Mouse (Mus musculus) adrenal gland, postnatal 4 days (tissue): ENCODE results near the gene Abcg2. TPM values are rescaled to one million over a fixed set of nuclear protein-coding genes. Genes with fewer than 3 reads are reported as not detected.
"Not testable (repeated sequence)": the region's sequence is repeated elsewhere in the genome, so short reads cannot be mapped to it uniquely, and the experiment has no call there.

Experiments
- DNase-seq, 2 experiments: peaks; one replicate each; pipeline ENCODE4 v3.0.0; 2021 to 2022; ENCODE audit warnings: low spot score in 2 of 2, mixed read lengths in 2 of 2
- long read RNA-seq, 2 experiments: library from polyadenylated mRNA; stranded (forward); transcript quantifications; one replicate each; pipeline ENCODE4 v2.0.0; 2021
- total RNA-seq, 2 experiments: library from RNA; stranded (reverse); gene quantifications; 2 replicates each; pipeline ENCODE4 v1.2.3; 2021

Abcg2 gene
- 10 to 100 TPM; 60.4 to 66.8 TPM for total RNA-seq
- long read RNA-seq, experiment 1, full-length matches to known transcripts: 28 of 37 reads
- long read RNA-seq, experiment 1, partial matches to known transcripts: 1 of 37 reads
- long read RNA-seq, experiment 1, other reads (novel, unspliced or antisense): 8 of 37 reads
- long read RNA-seq, experiment 2, full-length matches to known transcripts: 39 of 52 reads
- long read RNA-seq, experiment 2, partial matches to known transcripts: 4 of 52 reads
- long read RNA-seq, experiment 2, other reads (novel, unspliced or antisense): 9 of 52 reads

DNA sequence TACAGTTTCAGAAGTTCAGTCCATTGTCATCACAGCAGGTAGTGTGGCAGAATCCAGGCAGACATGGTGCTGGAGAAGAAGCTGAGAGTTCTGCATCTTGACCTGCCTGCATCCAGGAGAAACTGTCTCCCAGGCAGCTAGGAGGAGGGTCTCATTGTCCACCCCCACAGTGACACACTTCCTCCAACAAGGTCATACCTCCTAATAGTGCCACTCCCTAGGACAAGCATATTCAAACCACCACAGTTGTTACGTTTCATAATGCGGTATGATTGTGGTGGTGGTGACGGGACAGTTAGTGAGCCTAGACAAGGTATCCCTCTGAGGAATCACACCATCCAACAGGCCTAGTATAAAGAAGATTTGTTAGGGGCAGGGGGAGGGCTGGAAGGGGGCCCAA, at the start of gene Abcg2:
Abcg2 (plus strand) TSS at position 301 of the 400 bp plus-strand sequence.
- not testable (repeated sequence) for DNase-seq

DNA sequence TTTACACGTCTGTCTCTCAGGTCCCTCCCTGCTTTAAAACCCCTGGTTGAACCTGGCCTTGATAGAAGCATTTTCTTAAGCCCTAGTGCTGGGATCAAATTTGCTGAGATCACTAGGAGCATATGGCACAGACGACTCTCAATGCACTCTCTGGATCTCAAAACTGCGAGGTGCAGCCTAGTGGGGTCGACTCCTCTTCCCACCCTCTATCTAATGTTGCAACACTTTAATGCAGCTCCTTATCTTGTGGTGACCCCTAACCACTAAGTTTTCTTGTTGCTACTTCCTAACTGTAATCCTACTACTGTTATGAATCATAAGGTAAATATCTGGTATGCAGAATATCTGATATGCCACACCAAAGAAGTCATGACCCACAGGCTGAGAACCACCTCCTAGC, 44.1 kb upstream of the Abcg2 start:
- DNase-seq: not testable (repeated sequence)

DNA sequence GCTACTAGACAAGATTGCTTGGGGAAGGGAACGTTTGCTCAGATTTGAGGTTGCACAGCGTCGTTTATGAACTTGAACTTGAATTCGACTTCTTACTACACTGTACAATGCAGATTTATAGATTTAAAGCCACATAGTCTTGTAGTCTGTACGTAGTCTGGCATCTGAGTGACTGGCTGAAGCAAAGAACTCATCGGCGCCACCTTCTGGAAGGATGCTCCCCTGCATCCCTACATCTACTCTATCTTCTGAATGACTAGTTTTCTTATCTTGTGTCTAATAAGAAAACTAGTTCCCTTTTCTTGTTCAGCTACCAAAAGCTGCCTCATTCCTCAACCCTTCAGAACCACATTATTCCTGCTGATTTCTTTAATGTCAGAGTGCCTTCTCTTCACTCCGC, 41.5 kb upstream of the Abcg2 start:
- DNase-seq: not testable (repeated sequence)

DNA sequence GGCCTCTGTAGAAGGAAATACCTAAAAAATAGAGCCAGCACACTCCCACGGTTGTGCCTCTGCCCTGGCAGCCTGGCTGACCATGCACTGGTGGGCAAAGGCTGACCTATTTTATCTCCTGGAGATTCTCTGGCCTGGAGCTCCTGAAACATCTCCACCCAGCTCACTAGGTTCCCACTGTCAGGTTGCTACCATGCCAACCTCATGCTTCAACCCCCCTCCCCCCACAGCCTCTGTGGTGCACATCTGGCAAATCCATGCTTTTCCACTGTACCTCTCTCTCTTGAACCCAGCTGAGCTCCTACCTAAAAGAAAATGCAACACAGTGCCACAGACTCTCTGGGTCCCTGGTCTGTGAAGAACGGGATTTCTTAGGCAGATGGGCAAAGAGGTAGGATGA, 39.4 kb upstream of the Abcg2 start:
- DNase-seq: not testable (repeated sequence)

DNA sequence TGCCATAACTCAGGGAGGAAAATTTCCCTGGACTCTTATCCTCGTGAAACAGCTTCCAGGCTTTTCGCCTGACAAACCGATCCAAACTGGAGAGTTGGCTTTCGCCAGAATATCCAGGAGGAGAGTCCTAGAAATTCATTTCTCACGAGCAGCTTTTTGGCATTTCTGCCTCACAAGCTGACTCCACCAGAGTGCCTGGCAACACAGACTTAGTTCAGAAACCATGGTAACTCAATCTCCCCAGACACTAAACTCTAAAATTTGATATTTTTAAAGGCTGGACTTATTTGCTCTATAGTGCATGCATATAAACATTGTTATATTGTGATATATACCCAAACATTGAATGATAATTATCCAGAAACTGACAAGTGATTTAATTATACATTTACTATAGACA, 38.3 kb upstream of the Abcg2 start:
- not testable (repeated sequence) for DNase-seq

DNA sequence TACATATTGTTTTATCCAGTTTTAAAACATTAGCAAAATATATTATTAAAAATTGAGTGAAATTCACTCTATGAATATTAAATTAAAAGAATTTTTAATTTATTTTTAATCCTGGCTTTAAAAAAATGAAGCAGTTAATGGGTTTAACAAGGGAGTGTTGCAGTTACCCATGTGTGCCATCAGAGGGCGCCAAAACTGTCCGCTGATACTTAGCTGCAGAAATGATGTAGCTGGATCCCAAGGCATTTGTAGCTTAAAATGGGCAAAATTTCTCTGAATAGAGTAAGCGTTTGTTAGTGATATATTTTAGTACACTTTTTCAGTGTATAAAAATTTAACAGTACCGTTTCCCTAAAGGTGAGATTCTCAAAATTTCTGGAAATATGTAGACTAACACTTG, 37.5 kb upstream of the Abcg2 start:
- DNase-seq: peak in 1 of 2 experiments; percentile 14

DNA sequence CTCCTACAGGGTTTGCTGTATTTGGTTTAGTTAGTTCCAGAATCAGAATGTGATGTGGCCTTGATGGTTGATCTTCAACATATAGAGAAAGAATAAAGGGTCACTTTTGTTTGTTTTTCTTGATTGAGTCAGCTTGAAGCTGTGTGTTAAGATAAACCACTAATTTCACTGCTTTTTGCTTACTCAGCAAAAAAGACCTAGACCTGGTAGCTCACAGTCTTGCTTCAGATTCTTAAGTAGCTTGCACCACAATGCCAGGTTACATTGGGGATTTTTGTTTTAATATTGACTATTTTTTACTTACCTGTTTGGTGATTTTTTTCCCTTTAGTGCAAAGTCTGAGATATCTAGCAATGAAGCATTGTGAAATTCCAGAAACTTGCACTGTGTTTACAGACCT, 30.5 kb upstream of the Abcg2 start:
- DNase-seq: not testable (repeated sequence)

DNA sequence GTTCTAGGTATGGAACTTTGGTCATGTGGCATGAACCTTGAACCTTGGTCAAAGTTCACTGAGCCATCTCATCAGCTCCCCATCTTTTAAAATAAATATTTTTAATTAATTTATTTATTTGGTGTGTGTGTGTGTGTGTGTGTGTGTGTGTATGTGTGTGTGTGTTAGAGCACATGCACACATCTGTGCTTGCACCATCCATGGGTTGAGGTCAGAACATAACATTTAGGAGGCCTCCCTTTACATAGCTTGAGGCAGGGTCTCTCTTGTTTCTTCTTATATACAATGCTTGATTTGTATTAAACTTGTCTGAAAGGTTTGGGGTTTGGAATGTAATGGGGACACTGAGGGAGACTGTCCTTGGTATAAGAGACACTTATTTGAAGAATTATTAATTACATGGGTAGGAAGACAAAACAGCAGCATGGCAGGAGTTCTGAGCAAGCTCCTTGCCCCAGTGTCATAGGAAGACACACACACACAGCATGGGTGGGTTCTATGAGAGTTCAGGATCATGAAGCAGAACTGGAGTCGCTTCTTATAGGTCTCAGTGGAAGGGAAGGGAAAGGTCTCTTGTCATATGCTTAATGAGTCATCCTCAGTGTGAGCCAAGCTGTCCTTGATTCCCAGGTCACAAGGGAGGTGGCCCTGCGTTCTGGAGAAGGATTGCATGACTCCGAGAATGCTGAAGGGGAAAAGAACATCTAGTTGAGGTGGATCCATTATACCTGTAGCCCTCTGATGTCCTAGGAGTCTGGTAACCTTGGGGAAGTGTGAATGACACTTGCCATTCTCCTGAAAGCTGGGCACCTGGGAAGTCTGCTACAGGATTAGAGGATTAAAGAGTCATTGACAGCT, 9.9 kb downstream of the Abcg2 start:
- not testable (repeated sequence) for DNase-seq

DNA sequence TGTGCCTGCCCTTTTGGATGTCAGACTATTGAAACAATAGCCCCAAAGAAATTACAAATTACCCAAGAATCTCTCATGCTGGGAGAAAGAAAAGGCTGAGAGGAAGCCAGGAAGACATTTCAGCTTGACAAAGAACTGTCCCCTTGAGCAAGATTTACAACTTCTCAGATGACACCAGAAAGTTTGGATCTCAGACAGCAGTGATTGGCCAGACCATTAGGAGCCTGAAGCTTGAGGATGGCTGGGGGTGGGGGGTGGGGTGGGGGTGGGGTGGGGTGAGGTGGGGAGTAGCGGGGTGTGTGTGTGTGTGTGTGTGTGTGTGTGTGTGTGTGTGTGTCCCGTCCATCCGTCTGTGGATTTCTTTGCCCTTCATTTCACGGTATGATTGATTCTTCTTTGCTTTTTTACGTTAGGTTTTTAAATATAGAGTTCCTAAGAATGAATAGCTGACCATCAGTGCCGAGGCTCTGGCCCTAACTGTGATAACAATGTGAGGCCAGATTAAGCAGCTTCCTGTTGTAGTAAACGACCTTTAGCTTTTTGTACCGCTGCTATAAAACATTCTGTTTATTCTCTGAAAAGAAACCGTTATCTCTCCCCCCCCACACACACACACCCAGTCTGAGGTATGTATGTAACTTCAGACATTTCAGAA, 11.4 kb downstream of the Abcg2 start:
- not testable (repeated sequence) for DNase-seq

DNA sequence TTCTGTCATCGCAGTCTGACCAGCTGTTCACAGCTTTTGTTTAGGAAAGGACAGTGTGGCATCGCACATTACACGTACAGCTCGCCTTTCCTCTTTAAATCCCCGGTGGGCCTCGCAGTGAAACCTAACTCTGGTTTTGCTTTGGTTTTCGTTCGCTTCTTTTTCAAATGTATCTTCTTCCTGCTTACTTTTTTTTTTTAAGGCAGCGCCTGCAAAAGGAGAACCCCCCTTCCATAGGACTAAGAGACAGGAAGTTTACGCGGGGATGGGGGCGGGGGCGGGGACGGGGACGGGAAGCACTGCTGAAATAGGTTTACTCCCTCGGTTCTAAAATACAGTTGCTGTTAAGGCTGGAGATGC, 12.0 kb downstream of the Abcg2 start:
- peak in 1 of 2 experiments; percentile 28 for DNase-seq

DNA sequence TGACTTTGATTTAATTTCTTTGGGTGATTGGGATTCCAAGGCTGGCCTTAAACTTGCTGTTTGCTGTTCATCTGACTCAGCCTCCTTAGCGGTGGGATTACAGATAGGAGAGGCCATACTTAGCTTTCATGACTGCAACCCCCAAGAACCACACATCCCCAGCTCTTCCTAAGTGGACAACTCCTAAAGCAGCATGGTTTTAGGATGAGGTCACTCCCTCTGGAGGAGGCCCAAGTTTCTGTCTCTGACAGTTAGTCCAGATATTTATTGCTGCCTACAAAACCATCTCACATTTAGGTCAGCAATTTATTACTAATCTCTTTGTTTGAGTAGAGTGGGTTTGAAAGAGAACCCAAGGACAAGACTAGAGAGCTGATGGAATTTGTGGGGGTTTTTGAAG, 17.8 kb downstream of the Abcg2 start:
- not testable (repeated sequence) for DNase-seq

DNA sequence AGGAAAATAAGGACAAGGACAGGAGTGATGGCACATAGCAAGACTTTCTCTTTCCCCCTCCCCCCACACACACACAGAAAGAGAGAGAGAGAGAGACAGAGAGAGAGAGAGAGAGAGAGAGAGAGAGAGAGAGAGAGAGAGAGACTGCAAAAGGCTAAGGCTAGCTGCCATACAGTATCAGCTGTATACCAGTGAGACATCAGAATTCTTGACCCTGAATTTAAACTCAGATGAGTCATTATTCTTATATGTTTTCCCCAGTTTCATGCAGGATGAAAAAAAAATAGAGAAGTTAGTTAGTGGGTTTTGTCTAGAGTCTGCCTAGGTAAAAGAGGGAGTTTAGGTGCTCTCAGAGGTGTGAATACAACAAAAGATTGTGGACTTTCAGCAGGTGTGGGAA, 18.7 kb downstream of the Abcg2 start:
- not testable (repeated sequence) for DNase-seq

DNA sequence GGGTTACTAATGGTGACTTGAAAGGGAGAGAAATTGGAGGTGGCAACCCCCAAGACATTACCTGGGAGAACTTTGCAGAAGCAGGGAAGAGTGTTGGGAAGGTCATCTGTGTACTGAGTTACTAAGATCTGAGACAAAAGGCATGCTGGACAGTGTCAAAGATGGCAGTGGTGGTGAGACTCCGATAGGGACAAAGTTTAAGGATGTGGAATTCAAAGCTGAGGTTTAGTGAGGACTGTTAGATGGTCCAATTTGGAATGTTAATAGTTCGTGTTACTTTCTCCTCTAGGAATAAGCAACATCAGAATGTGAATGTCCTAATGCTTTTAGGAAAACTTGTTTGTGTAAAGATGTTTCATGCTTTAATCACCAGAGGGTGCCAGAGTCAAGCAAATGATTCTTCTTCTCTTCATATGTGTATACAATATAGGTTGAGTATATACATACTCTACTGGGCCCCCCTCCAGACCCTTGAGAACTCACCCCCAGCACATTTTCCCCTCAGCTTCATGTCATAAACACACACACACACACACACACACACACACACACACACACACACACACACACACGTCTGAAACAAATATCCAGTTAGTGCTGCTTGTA, 19.3 kb downstream of the Abcg2 start:
- not testable (repeated sequence) for DNase-seq

DNA sequence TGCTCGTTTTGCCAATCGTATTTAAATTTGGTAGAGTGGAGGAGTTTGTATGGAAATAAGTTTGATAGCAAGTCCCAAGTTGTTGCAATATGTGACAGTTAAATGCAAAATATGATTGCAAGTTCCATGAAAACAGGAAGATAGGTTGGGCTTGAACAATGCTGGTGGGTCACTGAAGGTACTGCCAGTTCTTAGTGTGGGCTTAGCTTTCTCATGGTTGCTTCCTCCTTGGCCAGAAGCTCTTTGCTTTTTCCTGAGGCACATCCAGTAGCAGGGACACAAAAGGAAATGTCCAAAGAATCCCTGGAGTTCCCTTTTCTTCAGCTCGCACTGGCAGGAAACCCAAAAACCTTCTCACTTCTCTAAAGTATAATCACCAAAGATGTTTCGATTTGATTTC, 22.3 kb downstream of the Abcg2 start:
- DNase-seq: no peak

DNA sequence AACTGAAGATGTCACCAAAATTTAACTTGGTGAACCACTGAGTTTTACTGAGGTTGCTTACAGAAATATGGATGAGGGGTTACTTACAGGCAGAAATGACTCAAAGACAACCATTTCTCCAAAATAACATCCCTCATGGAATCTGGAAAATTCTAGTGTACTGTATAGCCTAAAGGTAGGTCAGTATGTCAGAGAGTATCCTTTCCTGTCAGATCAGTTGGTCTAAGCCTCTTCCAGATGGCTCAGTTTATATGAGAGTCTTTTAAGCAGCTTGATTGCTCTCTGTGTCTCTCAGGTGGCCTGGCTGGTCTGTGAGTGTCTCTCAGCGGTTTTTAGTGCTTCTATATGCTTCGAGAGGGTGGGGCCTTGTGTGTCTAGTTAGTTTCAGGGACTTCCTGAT, 24.1 kb downstream of the Abcg2 start:
- DNase-seq: no peak

DNA sequence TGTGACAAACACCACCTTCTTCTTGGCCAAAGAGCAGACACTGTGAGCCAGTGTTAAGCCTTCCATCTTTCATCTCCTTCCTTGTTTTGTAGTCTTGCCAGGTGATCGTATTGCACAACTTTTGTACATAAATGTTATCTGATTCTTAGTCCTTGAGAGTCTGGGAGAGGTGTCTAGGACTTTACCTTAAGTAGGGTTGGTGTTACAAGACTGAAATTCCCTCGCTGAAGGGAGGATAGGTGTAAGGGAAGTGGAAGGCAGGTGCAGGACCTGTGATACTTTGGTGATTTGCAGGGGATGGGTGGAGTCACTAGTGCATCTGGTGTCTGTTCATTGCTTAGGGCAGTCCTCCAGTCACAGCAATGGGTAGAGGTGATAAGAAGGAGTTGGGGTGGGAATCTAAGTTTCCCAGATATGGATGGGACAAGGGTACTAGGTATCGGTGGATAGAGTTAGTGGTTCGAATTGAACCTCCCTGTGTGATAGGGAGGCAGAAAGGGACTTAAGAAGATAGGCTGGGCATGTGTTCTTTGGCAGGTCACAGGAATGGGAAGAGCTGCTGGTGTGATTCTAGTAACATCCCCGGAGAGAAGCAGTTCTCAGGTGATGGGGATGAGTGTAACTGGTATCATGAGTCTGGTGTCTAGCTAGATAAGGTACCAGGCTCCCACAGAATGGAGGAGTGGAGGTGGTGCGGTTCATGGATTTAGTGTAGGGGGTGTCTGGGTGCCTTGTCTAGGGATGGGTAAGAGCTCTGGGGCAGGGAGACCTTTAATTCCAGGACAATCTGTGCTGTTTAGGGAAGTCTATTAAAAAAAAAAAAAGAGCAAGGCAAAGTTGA, 25.8 kb downstream of the Abcg2 start:
- DNase-seq: no peak

DNA sequence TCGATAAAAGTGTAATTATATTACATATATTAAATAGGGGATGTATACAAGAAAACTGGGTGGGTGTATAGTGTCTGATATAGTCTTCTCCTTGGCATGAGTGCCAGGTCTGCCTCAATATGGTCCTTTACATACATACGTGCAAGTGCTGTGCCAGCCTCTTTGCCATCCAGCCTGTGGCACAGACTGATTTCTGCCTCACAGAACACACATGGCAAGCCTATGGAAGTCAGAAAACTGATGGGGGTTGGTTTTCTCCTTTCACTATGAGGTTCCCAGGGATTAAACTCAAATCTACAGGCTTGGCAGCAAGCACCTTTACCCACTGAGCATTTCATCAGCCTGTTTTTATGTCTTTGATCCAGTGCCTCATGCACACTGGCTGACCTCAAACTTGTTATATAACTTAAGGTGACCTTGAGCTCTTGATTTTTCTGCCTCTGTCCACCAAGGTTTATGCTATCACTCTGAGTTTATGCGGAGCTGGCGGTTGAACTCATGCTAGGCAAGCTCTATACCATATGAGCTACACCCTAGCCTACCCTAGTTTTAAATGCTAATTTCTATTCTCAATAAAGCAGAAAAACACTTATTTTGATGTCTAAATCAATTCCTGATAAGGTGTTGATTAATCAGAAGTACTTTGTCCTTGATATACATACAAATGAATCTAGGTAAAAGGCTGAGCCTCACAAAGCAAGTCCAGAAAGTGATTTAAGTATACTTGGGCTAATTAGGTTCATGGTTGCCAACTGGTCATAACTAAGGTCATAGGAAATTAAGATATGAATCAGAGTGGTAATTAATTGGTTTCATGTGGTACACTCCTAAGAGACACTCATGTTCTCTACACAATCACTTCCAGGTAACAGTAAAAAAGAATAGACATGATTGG, 26.7 kb downstream of the Abcg2 start:
- DNase-seq: no peak

DNA sequence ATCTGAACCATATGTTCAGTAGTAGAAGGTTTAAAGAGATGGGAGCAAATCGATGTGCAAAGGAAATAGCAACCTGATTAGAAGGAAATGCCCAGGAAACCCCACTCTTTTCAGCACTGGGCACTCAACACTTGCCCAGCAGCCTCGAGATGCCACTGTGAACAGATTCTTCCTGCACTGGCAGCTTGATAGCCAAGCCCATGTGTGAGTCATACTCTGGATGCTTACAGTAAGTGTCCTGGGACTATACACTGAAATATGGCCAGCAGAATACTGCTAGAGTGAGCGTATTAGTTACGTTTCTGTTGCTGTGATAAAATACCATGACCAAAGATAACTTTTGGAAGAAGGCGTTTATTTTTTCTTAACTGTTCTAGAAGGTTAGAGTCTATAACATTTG, 39.8 kb downstream of the Abcg2 start:
- no peak for DNase-seq

DNA sequence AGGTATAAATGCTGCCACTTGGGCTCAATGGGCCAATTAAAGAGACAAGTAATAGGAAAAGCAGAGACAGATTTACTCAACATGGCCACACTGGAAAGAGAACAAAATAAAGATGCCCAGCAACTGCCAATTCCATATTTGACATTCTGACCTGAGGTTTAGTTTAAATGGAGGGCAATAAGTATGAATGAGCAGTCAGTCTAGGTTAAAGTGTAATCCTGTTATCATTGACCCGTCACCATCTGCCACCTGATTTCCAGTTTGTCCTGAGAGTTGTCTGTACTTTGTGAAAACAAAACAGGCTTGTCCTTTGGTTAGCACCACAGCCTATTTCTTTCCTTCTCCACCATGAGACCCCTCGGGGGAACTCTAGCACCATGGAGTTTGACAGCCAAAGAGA, 44.9 kb downstream of the Abcg2 start:
- no peak for DNase-seq

DNA sequence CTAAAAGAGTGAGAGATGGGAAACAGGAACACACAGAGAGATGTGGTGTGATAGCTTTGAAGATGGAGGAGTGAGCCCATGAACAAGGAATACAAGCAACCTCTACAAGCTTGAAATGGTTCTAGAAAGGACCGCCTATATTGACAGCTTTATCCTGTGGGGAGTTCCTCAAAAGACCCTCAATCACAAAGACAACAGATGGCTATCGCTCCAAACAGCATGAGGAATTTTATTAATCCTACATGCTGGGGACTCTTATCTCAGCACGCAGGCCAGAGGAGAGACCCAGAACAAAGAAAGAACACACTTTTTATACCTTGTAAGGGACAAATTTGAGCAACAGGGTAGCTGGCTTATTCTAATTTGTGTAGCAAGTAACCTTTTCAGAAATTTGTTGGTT, 48.1 kb downstream of the Abcg2 start:
- no peak for DNase-seq
